Mouse (Mus musculus): ENCODE measurements at regions not wholly inside any gene's neighbourhood (a gene's known extent, or its start where the extent isn't known, plus 50 kb on each side); places are given as distances from the start of the nearest gene placed in this dataset.

- DNase-seq (ENCODE audit: low read depth, low spot score), result no peak
- WGBS, result 48% methylated on average over 5 of the region's 5 CpGs
Observed at GRCm38 (mm10) chr12:9357856-9358255, 212.1 kb upstream of the Osr1 start.

- no peak for DNase-seq (ENCODE audit: low read depth, low spot score)
- WGBS, result 57% methylated on average over 8 of the region's 8 CpGs
Observed at GRCm38 (mm10) chr12:9358872-9359271, 211.0 kb upstream of the Osr1 start.

GRCm38 (mm10) chr12:9365931-9366330, 204.0 kb upstream of the Osr1 start:
- no peak for DNase-seq (ENCODE audit: low read depth, low spot score)
- WGBS, result 50% methylated on average over 1 of the region's 1 CpGs

GRCm38 (mm10) chr12:9368682-9369081, 201.2 kb upstream of the Osr1 start:
- peak; percentile 8 for DNase-seq (ENCODE audit: low read depth, low spot score)
- 16% methylated on average over 5 of the region's 5 CpGs for WGBS

- 40% methylated on average over 3 of the region's 3 CpGs for WGBS
- no peak for DNase-seq (ENCODE audit: low read depth, low spot score)
Observed at GRCm38 (mm10) chr12:9401956-9402355, 168.0 kb upstream of the Osr1 start.

GRCm38 (mm10) chr12:9404981-9405380, 164.9 kb upstream of the Osr1 start:
- WGBS, result 71% methylated on average over 7 of the region's 7 CpGs
- no peak for DNase-seq (ENCODE audit: low read depth, low spot score)

- WGBS, result 28% methylated on average over 3 of the region's 3 CpGs
- DNase-seq (ENCODE audit: low read depth, low spot score), result no peak
Observed at GRCm38 (mm10) chr12:9419311-9419710, 150.6 kb upstream of the Osr1 start.

- 66% methylated on average over 3 of the region's 3 CpGs for WGBS
- DNase-seq (ENCODE audit: low read depth, low spot score), result no peak
Observed at GRCm38 (mm10) chr12:9430656-9431055, 139.3 kb upstream of the Osr1 start.

GRCm38 (mm10) chr12:9438575-9439161, 131.2 kb upstream of the Osr1 start:
- DNase-seq (ENCODE audit: low read depth, low spot score), result no peak
- 21% methylated on average over 9 of the region's 9 CpGs for WGBS

GRCm38 (mm10) chr12:9450620-9451019, 119.3 kb upstream of the Osr1 start:
- 25% methylated on average over 3 of the region's 3 CpGs for WGBS
- DNase-seq (ENCODE audit: low read depth, low spot score), result no peak

- WGBS, result 43% methylated on average over 3 of the region's 3 CpGs
- DNase-seq (ENCODE audit: low read depth, low spot score), result no peak
Observed at GRCm38 (mm10) chr12:9460193-9460592, 109.7 kb upstream of the Osr1 start.

- no peak for DNase-seq (ENCODE audit: low read depth, low spot score)
- 59% methylated on average over 3 of the region's 3 CpGs for WGBS
Observed at GRCm38 (mm10) chr12:9469655-9470470, 100.1 kb upstream of the Osr1 start.

GRCm38 (mm10) chr12:9475836-9476235, 94.1 kb upstream of the Osr1 start:
- WGBS, result 59% methylated on average over 2 of the region's 2 CpGs
- DNase-seq (ENCODE audit: low read depth, low spot score), result no peak

- WGBS, result 76% methylated on average over 1 of the region's 1 CpGs
- no peak for DNase-seq (ENCODE audit: low read depth, low spot score)
Observed at GRCm38 (mm10) chr12:9478201-9478600, 91.7 kb upstream of the Osr1 start.

- no peak for DNase-seq (ENCODE audit: low read depth, low spot score)
- WGBS, result 63% methylated on average over 8 of the region's 8 CpGs
Observed at GRCm38 (mm10) chr12:9487674-9488413, 82.1 kb upstream of the Osr1 start.

GRCm38 (mm10) chr12:9513926-9514325, 56.0 kb upstream of the Osr1 start:
- WGBS, result 70% methylated on average over 5 of the region's 5 CpGs
- no peak for DNase-seq (ENCODE audit: low read depth, low spot score)

GRCm38 (mm10) chr12:9518782-9519181, 51.1 kb upstream of the Osr1 start:
- DNase-seq (ENCODE audit: low read depth, low spot score), result no peak
- 61% methylated on average over 7 of the region's 7 CpGs for WGBS

- no peak for DNase-seq (ENCODE audit: low read depth, low spot score)
- WGBS, result 60% methylated on average over 3 of the region's 3 CpGs
Observed at GRCm38 (mm10) chr12:9519346-9519745, 50.6 kb upstream of the Osr1 start.

Data from large intestine, adult 2 months (tissue).